Mouse (Mus musculus) stomach, postnatal 0 days (tissue): ENCODE data around the gene Tmem235.

Experiments
- CTCF ChIP-seq: IDR thresholded peaks from 2 replicates; pipeline ENCODE4 v1.5.1; 2016; ENCODE audit warnings: antibody characterized with exemption, low read depth, mild to moderate bottlenecking, moderate library complexity
- EP300 ChIP-seq: optimal IDR thresholded peaks from 2 replicates; pipeline ENCODE3; 2016; ENCODE audit warnings: antibody characterized with exemption

- TF ChIP-seq CTCF, result no peak
- TF ChIP-seq EP300, result no peak
Observed at GRCm38 (mm10) chr11:117820173-117820572, 40.4 kb upstream of the Tmem235 start.
